Mouse (Mus musculus): Measurements from ENCODE around the gene Clcnkb. TPM values are rescaled to one million over a fixed set of nuclear protein-coding genes. Genes with fewer than 3 reads are reported as not detected.

Clcnkb gene
- polyA plus RNA-seq, 1 experiment from 2014 or later: not detected

GRCm38 (mm10) chr4:141420886-141421285 is 5.1 kb upstream of the Clcnkb start:
- DNase-seq (ENCODE audit: low spot score) (no peak), ATAC-seq (replicated peaks; ENCODE audit: low FRiP score) (no peak)
- H3K4me2 ChIP-seq: no peak overlapping the region
- no peak overlapping the region for H3K9ac ChIP-seq (ENCODE audit: low read depth, low read length)
- no peaks in the 10 kb centered on the region for H3K9me3 ChIP-seq (ENCODE audit: control insufficient read depth, low read length)
- H3K27ac ChIP-seq (ENCODE audit: low read depth, low read length): no peak overlapping the region
- 41% methylated on average over 9 of the region's 9 CpGs for WGBS
- H3K4me3 ChIP-seq (ENCODE audit: low read depth, low read length): no peak overlapping the region
- H3K36me3 ChIP-seq (ENCODE audit: control insufficient read depth, insufficient read depth, low read length): no peaks in the 10 kb centered on the region
- H3K27me3 ChIP-seq (replicated peaks; ENCODE audit: control insufficient read depth, insufficient read depth, low read length): peaks cover 19% of the 10 kb centered on the region
- peaks cover 15% of the 10 kb centered on the region for H3K4me1 ChIP-seq (replicated peaks; ENCODE audit: control insufficient read depth, insufficient read depth, low read length)

GRCm38 (mm10) chr4:141420192-141420829 is 4.5 kb upstream of the Clcnkb start, which contains the start of gene Hspb7:
Gene Hspb7, plus strand, starts transcription at chr4:141420779.
- H3K4me3 ChIP-seq (ENCODE audit: low read depth, low read length): no peak within 1 kb of the TSS
- H3K9ac ChIP-seq (ENCODE audit: low read depth, low read length): no peak within 1 kb of the TSS
- WGBS: 53% methylated on average over 9 of the region's 9 CpGs
- no peak within 1 kb of the TSS for H3K4me2 ChIP-seq
- DNase-seq (ENCODE audit: low spot score): no peak
- H3K27me3 ChIP-seq (replicated peaks; ENCODE audit: control insufficient read depth, insufficient read depth, low read length): peaks cover 13% of the 10 kb centered on the region
- no peak within 1 kb of the TSS for H3K27ac ChIP-seq (ENCODE audit: low read depth, low read length)
- no peak for ATAC-seq (replicated peaks; ENCODE audit: low FRiP score)
- H3K9me3 ChIP-seq (ENCODE audit: control insufficient read depth, low read length): no peaks in the 10 kb centered on the region
- H3K4me1 ChIP-seq (replicated peaks; ENCODE audit: control insufficient read depth, insufficient read depth, low read length): peaks cover 15% of the 10 kb centered on the region
- H3K36me3 ChIP-seq (ENCODE audit: control insufficient read depth, insufficient read depth, low read length): no peaks in the 10 kb centered on the region

DNA sequence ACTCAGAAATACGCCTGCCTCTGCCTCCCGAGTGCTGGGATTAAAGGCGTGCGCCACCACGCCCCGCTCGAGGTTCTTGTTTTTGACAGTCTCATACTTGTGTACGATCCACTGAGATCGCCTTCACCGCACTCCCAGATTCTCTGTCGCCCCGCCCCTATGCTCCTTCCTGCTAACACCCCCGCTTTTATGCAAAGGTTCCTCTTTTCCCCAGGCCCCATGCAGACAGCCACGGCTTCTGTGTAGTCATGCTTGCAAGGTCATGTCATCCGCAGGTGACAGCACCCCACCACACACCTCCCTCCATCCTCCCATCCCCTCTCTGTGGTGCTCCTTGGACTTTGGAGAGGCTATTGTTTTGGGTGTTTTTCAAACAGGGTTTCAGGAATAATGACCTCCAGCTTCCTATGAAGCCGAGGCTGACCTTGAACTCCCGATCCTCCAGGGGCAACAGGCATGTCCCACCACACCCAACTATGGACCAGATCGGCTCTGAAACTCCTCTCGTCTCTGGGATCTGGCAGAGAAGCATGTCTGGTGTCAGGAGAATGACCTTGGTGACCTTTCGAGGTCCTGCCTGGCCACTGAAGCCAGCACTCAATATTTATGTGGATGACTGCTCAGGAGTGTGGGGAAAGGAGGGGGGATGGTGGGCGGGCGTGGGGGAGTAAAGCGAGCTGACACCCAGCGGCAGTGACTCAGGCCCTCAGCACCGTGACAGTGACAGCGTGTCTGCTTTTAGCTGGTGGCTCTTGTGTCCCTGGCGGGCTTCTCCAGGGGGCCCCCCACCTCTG is 3.8 kb upstream of the Clcnkb start:
- 38% methylated on average over 27 of the region's 27 CpGs for WGBS
- Histone ChIP-seq H3K9ac (ENCODE audit: low read depth, low read length) (no peak overlapping the region), H3K4me2 (no peak overlapping the region), H3K27ac (ENCODE audit: low read depth, low read length) (no peak overlapping the region), H3K36me3 (ENCODE audit: control insufficient read depth, insufficient read depth, low read length) (no peaks in the 10 kb centered on the region), H3K27me3 (replicated peaks; ENCODE audit: control insufficient read depth, insufficient read depth, low read length) (peaks cover 8% of the 10 kb centered on the region), H3K9me3 (ENCODE audit: control insufficient read depth, low read length) (no peaks in the 10 kb centered on the region), H3K4me3 (ENCODE audit: low read depth, low read length) (no peak overlapping the region), H3K4me1 (replicated peaks; ENCODE audit: control insufficient read depth, insufficient read depth, low read length) (peaks cover 15% of the 10 kb centered on the region)
- DNase-seq (ENCODE audit: low spot score): no peak
- ATAC-seq (replicated peaks; ENCODE audit: low FRiP score): no peak

DNA sequence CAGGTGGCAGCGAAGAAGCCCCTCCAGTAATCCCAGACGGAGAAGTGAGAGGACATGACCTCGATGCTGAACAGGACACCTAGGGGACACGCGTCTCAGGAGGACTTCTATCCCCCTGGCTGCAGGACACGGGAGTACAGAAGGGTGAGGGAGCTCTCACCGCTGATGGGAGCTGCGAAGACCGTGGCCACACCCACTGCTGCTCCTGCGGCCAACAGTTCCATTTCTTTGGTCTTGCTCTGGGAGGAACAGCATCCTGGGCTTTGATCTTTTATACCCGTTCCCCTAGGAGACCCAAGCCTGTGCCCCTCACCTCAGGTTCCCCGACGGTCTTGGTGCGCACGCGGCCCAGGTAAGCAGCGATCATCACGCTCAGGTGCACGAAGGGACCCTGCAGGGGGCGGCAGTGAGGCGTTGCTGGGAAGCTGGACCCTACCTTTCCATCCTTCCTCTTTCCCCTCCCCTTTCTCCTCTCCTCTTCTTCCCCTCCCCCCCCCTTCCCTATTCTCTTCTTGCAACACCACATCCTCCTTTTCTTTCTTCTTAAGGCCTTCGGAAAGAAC is 4.3 kb downstream of the Clcnkb start:
- WGBS: 17% methylated on average over 22 of the region's 22 CpGs
- no peak overlapping the region for H3K4me2 ChIP-seq
- ATAC-seq (replicated peaks; ENCODE audit: low FRiP score) (no peak), DNase-seq (ENCODE audit: low spot score) (no peak)
- no peaks in the 10 kb centered on the region for H3K9me3 ChIP-seq (ENCODE audit: control insufficient read depth, low read length)
- no peak overlapping the region for H3K9ac ChIP-seq (ENCODE audit: low read depth, low read length)
- peaks cover 12% of the 10 kb centered on the region for H3K27me3 ChIP-seq (replicated peaks; ENCODE audit: control insufficient read depth, insufficient read depth, low read length)
- no peak overlapping the region for H3K4me3 ChIP-seq (ENCODE audit: low read depth, low read length)
- no peaks in the 10 kb centered on the region for H3K36me3 ChIP-seq (ENCODE audit: control insufficient read depth, insufficient read depth, low read length)
- no peak overlapping the region for H3K27ac ChIP-seq (ENCODE audit: low read depth, low read length)
- no peaks in the 10 kb centered on the region; the same call in 1 of the 2 replicates for H3K4me1 ChIP-seq (replicated peaks; ENCODE audit: control insufficient read depth, insufficient read depth, low read length)

- DNase-seq (ENCODE audit: low spot score) (no peak), ATAC-seq (replicated peaks; ENCODE audit: low FRiP score) (no peak)
- Histone ChIP-seq H3K4me1 (replicated peaks; ENCODE audit: control insufficient read depth, insufficient read depth, low read length) (no peaks in the 10 kb centered on the region; the same call in 1 of the 2 replicates), H3K36me3 (ENCODE audit: control insufficient read depth, insufficient read depth, low read length) (no peaks in the 10 kb centered on the region), H3K27ac (ENCODE audit: low read depth, low read length) (no peak overlapping the region), H3K4me3 (ENCODE audit: low read depth, low read length) (no peak overlapping the region), H3K9me3 (ENCODE audit: control insufficient read depth, low read length) (no peaks in the 10 kb centered on the region), H3K4me2 (no peak overlapping the region), H3K27me3 (replicated peaks; ENCODE audit: control insufficient read depth, insufficient read depth, low read length) (peaks cover 27% of the 10 kb centered on the region), H3K9ac (ENCODE audit: low read depth, low read length) (no peak overlapping the region)
- WGBS: 81% methylated on average over 3 of the region's 3 CpGs
Measured at GRCm38 (mm10) chr4:141408577-141408976, 7.2 kb downstream of the Clcnkb start.

GRCm38 (mm10) chr4:141406516-141407299 is 9.1 kb downstream of the Clcnkb start:
- no peaks in the 10 kb centered on the region for H3K9me3 ChIP-seq (ENCODE audit: control insufficient read depth, low read length)
- no peaks in the 10 kb centered on the region; the same call in 1 of the 2 replicates for H3K4me1 ChIP-seq (replicated peaks; ENCODE audit: control insufficient read depth, insufficient read depth, low read length)
- no peak overlapping the region for H3K27ac ChIP-seq (ENCODE audit: low read depth, low read length)
- no peak for DNase-seq (ENCODE audit: low spot score)
- H3K4me3 ChIP-seq (ENCODE audit: low read depth, low read length): no peak overlapping the region
- no peak for ATAC-seq (replicated peaks; ENCODE audit: low FRiP score)
- 40% methylated on average over 14 of the region's 14 CpGs for WGBS
- H3K4me2 ChIP-seq: no peak overlapping the region
- H3K9ac ChIP-seq (ENCODE audit: low read depth, low read length): no peak overlapping the region
- H3K36me3 ChIP-seq (ENCODE audit: control insufficient read depth, insufficient read depth, low read length): no peaks in the 10 kb centered on the region
- peaks cover 27% of the 10 kb centered on the region for H3K27me3 ChIP-seq (replicated peaks; ENCODE audit: control insufficient read depth, insufficient read depth, low read length)

GRCm38 (mm10) chr4:141405314-141405622 is 10.5 kb downstream of the Clcnkb start:
- Histone ChIP-seq H3K4me3 (ENCODE audit: low read depth, low read length) (no peak overlapping the region), H3K36me3 (ENCODE audit: control insufficient read depth, insufficient read depth, low read length) (no peaks in the 10 kb centered on the region), H3K4me2 (no peak overlapping the region), H3K27ac (ENCODE audit: low read depth, low read length) (no peak overlapping the region), H3K9ac (ENCODE audit: low read depth, low read length) (no peak overlapping the region), H3K27me3 (replicated peaks; ENCODE audit: control insufficient read depth, insufficient read depth, low read length) (peaks cover 24% of the 10 kb centered on the region), H3K9me3 (ENCODE audit: control insufficient read depth, low read length) (no peaks in the 10 kb centered on the region), H3K4me1 (replicated peaks; ENCODE audit: control insufficient read depth, insufficient read depth, low read length) (no peaks in the 10 kb centered on the region; the same call in 1 of the 2 replicates)
- WGBS: 86% methylated on average over 3 of the region's 3 CpGs
- no peak for ATAC-seq (replicated peaks; ENCODE audit: low FRiP score)
- DNase-seq (ENCODE audit: low spot score): no peak

DNA sequence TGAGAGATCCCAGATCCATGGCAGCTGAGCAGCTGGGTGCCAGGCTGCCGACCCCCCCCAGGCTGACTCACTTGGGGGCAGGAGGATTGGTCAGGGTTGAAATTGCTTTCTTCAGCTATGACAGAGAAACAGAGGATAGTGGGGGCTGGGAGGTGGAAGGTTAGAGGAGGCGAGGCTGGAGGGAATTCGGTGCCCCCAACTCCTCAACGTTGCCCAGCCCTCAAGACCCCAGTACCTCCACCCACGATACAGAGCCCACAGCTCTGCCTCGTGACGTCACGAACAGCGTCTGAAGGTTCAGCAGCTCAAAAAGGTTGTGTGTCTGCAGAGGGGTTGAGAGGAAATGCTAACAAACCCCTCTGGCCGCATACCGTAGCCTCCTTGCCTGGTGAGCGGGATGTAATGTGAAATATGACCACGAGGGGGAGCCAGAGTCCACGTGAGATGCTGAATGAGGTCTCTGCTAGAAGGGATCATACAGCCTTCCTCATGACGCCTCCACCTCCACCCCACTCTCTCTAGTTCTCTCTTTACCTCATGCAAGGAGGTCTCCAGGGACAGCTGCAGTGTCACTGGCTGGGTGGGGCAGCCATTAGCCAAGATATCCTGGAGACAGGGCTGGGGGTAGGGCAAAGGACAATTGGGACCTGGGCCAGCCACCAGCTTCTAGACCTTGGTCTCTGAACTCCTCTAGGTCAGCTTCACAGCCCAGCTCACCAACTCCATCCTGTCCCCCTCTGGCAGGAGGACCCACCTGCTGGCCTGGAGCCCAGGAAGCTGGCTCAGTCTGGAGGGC is 11.1 kb downstream of the Clcnkb start:
- DNase-seq (ENCODE audit: low spot score) (peak; percentile 79), ATAC-seq (replicated peaks; ENCODE audit: low FRiP score) (peak; percentile 45; the same call in 1 of the 2 replicates)
- Histone ChIP-seq H3K4me2 (peak overlapping the region; percentile 34), H3K36me3 (ENCODE audit: control insufficient read depth, insufficient read depth, low read length) (no peaks in the 10 kb centered on the region), H3K4me3 (ENCODE audit: low read depth, low read length) (no peak overlapping the region), H3K27me3 (replicated peaks; ENCODE audit: control insufficient read depth, insufficient read depth, low read length) (peaks cover 24% of the 10 kb centered on the region), H3K9me3 (ENCODE audit: control insufficient read depth, low read length) (no peaks in the 10 kb centered on the region), H3K27ac (ENCODE audit: low read depth, low read length) (no peak overlapping the region), H3K4me1 (replicated peaks; ENCODE audit: control insufficient read depth, insufficient read depth, low read length) (no peaks in the 10 kb centered on the region; the same call in 1 of the 2 replicates), H3K9ac (ENCODE audit: low read depth, low read length) (no peak overlapping the region)
- 11% methylated on average over 15 of the region's 15 CpGs for WGBS
